Mouse (Mus musculus) skeletal muscle tissue, adult 2 months (tissue): ENCODE measurements around the gene Vmn2r115.
"Not testable (repeated sequence)": the region's sequence is repeated elsewhere in the genome, so short reads cannot be mapped to it uniquely, and the experiment has no call there.

ENCODE experiments used
- DNase-seq: peaks from one replicate; pipeline ENCODE4 v3.0.0-alpha.2; 2012; ENCODE audit warnings: low read depth, low spot score

The Vmn2r115 gene

GRCm38 (mm10) chr17:23343441-23343840 lies at the start of gene Vmn2r115:
Gene Vmn2r115 (plus strand): TSS chr17:23343741.
- not testable (repeated sequence) for DNase-seq

GRCm38 (mm10) chr17:23312437-23312836 lies 31.1 kb upstream of the Vmn2r115 start, which contains the start of gene Vmn2r114:
Gene Vmn2r114 (minus strand): TSS chr17:23312537.
- DNase-seq: not testable (repeated sequence)

- no peak for DNase-seq
Observed at GRCm38 (mm10) chr17:23330657-23331056, 12.9 kb upstream of the Vmn2r115 start.

DNA sequence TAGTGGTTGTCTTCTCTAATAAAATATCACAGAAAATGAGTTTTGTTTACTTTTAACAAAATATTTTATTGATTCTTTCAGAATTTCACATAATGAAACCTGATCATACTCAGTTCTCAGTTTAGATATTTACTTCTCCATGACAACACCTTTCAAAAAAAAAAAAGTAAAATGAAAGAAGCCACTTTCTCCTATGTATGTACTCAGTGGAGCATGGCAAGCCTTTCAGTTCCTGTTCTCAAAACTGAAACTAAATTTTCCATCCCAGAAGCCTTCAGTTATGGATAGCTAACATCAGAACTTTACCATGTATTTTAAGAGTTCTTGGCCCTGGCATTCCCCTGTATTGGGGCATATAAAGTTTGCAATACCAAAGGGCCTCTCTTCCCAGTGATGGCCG lies 8.1 kb downstream of the Vmn2r115 start:
- DNase-seq: no peak

DNA sequence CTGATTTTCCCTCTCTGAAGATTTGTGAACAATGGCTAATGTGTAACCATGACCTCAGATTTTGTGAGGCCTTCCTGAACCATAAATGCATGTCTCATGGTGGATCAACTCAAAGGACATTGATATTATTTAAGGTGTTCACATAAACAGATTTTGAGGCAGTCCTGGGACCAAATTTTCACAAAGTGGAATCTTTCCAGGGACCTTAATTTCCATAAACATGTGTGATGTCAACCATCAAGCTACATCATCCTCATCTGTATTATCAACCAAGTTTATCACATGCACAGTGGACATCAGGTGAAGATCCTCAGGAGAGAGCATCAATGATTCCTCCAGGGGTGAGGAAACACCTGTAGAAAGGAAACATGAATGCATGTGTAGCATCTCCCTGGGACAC lies 40.8 kb downstream of the Vmn2r115 start, which contains the start of gene Vmn2r116:
Gene Vmn2r116, plus strand, starts transcription at position 301 of the 400 bp plus-strand sequence.
- not testable (repeated sequence) for DNase-seq
